Mouse (Mus musculus): Measurements from ENCODE around the gene Tmem178.

DNA sequence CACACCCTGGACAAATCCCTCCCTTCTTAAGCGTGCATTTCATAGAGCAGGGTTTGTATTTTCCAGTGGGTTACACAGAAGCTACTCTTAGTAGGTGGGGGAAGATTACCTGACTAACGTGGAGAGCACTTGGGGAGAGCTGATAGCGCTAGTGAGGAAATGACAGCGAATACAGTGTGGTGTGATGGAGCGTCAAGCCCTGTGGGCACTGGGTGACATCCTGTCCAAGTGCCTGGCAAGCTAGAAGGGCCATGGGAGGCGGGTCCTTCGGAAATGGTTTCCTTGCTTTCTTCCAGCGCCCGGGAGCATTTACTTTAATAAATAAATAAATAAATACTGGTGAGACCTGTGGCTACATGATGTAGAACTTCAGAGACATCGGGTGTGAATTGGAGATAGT, 5.5 kb downstream of the Tmem178 start:
- no peak for TF ChIP-seq CTCF (IDR thresholded peaks at IDR 0.05; ENCODE audit: extremely low read depth, insufficient read depth, low read length)
- no peak for TF ChIP-seq POLR2A (IDR thresholded peaks at IDR 0.05; ENCODE audit: extremely low read depth, insufficient read depth, low read length)
